Mouse (Mus musculus) forebrain, embryonic 11.5 days (tissue): ENCODE measurements around the gene Ssbp1. TPM values are rescaled to one million over a fixed set of nuclear protein-coding genes. Genes with fewer than 3 reads are reported as not detected.

Experiments
- ATAC-seq: fragments of 200-750 bp; cut with Nextera tagmentation; replicated peaks from 2 replicates; pipeline ENCODE4 v1.8.0; 2017; ENCODE audit warnings: moderate TSS enrichment; ENCODE audit not compliant: low FRiP score
- DNase-seq: peaks from one replicate; pipeline ENCODE4 v3.0.0-alpha.2; 2017; ENCODE audit warnings: low spot score
- H3K27ac ChIP-seq: fragments of 300-500 bp; sonication (generic); 2 replicates; pipeline ENCODE4 v1.5.1; 2014; ENCODE audit warnings: low read depth, low read length
- H3K27me3 ChIP-seq: fragments of 300-500 bp; sonication (generic); 2 replicates; pipeline ENCODE4 v1.6.1; 2014; ENCODE audit warnings: mild to moderate bottlenecking, low read length, mixed read lengths; ENCODE audit not compliant: control insufficient read depth, insufficient read depth
- H3K36me3 ChIP-seq: fragments of 300-500 bp; sonication (generic); 2 replicates; pipeline ENCODE4 v1.6.1; 2014; ENCODE audit warnings: mild to moderate bottlenecking, low read length, moderate library complexity, mixed read lengths; ENCODE audit not compliant: control insufficient read depth, insufficient read depth
- H3K4me1 ChIP-seq: fragments of 300-500 bp; sonication (generic); replicated peaks from 2 replicates; pipeline ENCODE4 v1.6.1; 2014; ENCODE audit warnings: low read length, mixed read lengths; ENCODE audit not compliant: control insufficient read depth, insufficient read depth
- H3K4me2 ChIP-seq: fragments of 300-500 bp; sonication (generic); 2 replicates; pipeline ENCODE4 v1.6.1; 2014; ENCODE audit warnings: low read depth, mild to moderate bottlenecking, low read length, moderate library complexity, mixed read lengths; ENCODE audit not compliant: severe bottlenecking
- H3K4me3 ChIP-seq: fragments of 300-500 bp; sonication (generic); 2 replicates; pipeline ENCODE4 v1.5.1; 2014; ENCODE audit warnings: low read depth, low read length
- H3K9ac ChIP-seq: fragments of 300-500 bp; sonication (generic); 2 replicates; pipeline ENCODE4 v1.6.1; 2014; ENCODE audit warnings: low read length
- H3K9me3 ChIP-seq: fragments of 300-500 bp; sonication (generic); 2 replicates; pipeline ENCODE4 v1.6.1; 2016; ENCODE audit warnings: low read length, mixed read lengths; ENCODE audit not compliant: control insufficient read depth
- WGBS: fragments of 180-500 bp; shearing (Covaris S2); extraction: QIAGEN DNeasy Blood & Tissue Kit; methylation state at CpG from one replicate; pipeline ENCODE4 v1.1.7; 2014; 5-methylcytosine and 5-hydroxymethylcytosine counted together
- polyA plus RNA-seq: library from polyadenylated mRNA; unstranded; fragments of >200 nt; fragmentation: Nextera tagmentation; extraction: Ambion mirVana; gene quantifications from 2 replicates; pipeline ENCODE4 v1.2.1, GENCODE M21; 2014

Ssbp1 gene
- polyA plus RNA-seq: 177 and 197 TPM in 2 replicates

DNA sequence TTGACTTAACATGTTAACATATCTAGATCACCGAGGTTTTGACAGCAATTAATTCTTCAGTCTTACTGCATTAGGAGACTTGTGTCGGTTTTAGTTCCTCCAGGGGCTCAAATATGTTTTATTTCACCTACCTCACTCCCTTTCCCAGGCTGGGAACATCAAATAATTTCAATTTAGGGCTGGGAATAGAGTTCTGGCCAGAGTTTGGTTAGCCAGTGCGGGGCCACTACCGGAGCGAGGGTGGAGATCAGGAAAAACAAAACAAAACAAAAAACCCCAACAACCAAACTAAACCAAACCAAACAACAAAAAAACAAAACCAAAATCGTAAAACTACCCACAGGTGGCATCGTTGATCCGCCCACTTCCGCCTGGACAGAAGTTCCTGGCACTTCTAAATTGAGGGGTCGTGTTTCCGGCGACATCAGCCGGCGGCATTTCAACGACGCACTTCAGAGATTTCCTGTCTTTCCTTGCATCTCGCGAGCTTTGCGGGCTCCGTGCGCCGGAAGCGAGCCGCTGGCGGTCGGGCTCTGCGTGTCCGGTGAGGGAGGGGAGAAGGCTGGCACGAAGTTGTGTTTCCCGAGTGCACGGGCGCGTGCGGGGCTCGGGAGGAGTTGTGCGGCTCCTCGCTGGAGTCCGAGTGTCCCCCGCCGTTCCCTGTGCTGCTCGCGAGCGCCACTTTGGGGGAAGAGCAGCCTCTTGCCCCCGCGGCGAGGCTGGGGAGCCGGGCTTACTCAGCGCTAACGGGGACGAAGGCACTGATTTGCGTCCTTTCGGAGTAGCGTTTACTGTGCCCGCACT, at the start of gene Ssbp1:
Gene Ssbp1 (plus strand): TSS at position 437 of the 804 bp plus-strand sequence.
- Histone ChIP-seq H3K4me2 (peak within 1 kb of the TSS; percentile 68), H3K9ac (peak within 1 kb of the TSS; percentile 90), H3K27ac (peak within 1 kb of the TSS; percentile 91), H3K9me3 (no peaks in the 10 kb centered on the region), H3K4me3 (peak within 1 kb of the TSS; percentile 64), H3K4me1 (peaks cover 3% of the 10 kb centered on the region; the same call in 1 of the 2 replicates), H3K36me3 (peaks cover 5% of the 10 kb centered on the region; the same call in 1 of the 2 replicates), H3K27me3 (no peaks in the 10 kb centered on the region)
- WGBS: under 1% methylated on average over 54 of the region's 54 CpGs
- DNase-seq (peak; percentile 96), ATAC-seq (peak; percentile 96)

DNA sequence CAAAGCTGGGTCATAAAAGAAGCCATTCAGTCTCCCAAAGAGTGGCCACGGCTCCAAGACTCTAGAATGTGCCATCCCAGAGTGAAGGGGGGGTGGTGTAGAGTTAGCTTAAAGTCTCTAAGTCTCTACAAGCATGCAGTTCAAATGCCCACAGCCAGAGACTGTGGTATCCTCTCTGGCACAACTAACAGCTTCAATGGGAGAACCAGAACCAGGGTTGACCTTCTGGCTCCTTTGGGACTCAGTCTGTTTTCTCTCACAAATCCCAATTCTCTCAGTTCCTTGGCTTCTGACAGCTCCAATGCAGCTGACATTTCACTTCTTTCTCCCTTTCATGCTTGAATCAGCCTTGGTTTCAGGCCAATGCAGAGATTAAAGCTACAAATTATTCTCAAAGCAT, 48.1 kb upstream of the Ssbp1 start:
- Histone ChIP-seq H3K9me3 (no peaks in the 10 kb centered on the region), H3K9ac (no peak overlapping the region), H3K4me3 (no peak overlapping the region), H3K27ac (no peak overlapping the region), H3K27me3 (no peaks in the 10 kb centered on the region), H3K36me3 (no peaks in the 10 kb centered on the region), H3K4me2 (no peak overlapping the region), H3K4me1 (no peaks in the 10 kb centered on the region)
- ATAC-seq: no peak
- WGBS: 95% methylated on average over 1 of the region's 1 CpGs
- DNase-seq: no peak

DNA sequence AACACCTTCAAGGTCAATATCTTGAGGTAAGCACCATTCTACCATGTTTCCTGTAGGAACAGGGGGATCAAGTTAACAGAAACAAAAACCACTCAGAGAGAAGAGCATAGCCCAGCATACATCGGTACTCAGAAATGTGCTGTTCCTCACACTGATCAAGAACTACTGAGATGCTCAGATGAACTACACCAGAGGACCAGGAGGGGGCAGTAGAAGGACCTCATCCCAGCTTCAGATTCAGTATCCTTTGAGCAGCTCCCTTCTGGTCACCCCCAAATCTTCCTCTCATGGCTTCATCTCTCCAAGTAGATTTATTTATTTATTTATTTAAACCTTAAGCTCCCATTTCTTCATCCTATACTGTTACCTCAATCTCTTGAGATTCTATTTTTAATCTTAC, 47.4 kb upstream of the Ssbp1 start:
- peak; percentile 60 for DNase-seq
- 48% methylated on average over 1 of the region's 1 CpGs for WGBS

DNA sequence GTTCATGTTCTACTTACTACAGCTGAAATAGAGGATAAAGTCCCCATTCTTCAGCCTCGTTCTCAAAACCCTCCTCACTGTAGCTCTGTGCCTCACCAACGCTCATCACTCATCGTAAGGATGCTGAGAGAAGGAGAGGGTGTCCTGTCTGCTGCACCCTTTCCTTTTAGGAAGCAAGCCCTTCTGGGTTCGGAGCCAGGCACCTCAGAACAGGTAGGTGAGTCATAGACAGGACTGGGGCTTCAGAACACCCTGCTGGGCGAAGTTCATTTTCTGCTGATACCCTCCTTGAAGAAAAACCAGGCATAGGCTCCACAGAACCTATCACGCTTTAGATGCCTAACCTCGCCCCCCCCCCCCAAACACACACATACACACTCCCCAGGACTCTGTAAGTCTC, 43.7 kb upstream of the Ssbp1 start:
- ATAC-seq: no peak
- H3K9me3 ChIP-seq: no peaks in the 10 kb centered on the region
- no peak overlapping the region for H3K4me2 ChIP-seq
- H3K27me3 ChIP-seq: no peaks in the 10 kb centered on the region
- WGBS: 86% methylated on average over 7 of the region's 7 CpGs
- no peak for DNase-seq
- no peak overlapping the region for H3K27ac ChIP-seq
- H3K36me3 ChIP-seq: no peaks in the 10 kb centered on the region
- H3K4me3 ChIP-seq: no peak overlapping the region
- H3K9ac ChIP-seq: no peak overlapping the region
- peaks cover 5% of the 10 kb centered on the region for H3K4me1 ChIP-seq

More for the DNA sequence above, 47.4 kb upstream of the Ssbp1 start:
- H3K9me3 ChIP-seq: no peaks in the 10 kb centered on the region
- H3K36me3 ChIP-seq: no peaks in the 10 kb centered on the region
- H3K4me2 ChIP-seq: no peak overlapping the region
- no peak overlapping the region for H3K9ac ChIP-seq
- H3K4me1 ChIP-seq: no peaks in the 10 kb centered on the region
- ATAC-seq: 0 out of 2 replicates have a peak, but pooled peaks have one; percentile 10
- no peaks in the 10 kb centered on the region for H3K27me3 ChIP-seq
- H3K27ac ChIP-seq: no peak overlapping the region
- no peak overlapping the region for H3K4me3 ChIP-seq

DNA sequence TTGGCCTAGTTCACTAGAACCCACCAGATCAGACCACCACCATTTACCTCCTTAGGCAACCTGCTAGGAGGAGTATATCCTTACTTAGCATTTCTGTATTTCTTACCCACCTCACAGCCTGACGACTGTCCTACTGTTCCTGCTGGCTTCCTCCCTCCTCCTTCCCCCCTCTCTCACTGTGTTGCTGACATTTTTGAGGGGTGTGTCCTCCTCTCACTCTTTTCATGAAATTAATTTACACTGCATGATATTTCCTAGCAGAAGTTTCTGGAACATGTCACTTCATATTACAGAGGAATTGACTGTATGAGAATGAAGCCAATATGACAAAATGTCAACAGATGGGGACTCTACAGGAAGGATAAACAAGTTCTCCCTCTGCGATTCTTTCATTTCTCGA, 42.5 kb upstream of the Ssbp1 start:
- no peak overlapping the region for H3K4me3 ChIP-seq
- no peak overlapping the region for H3K4me2 ChIP-seq
- peaks cover 5% of the 10 kb centered on the region for H3K4me1 ChIP-seq
- ATAC-seq (no peak), DNase-seq (no peak)
- H3K27me3 ChIP-seq: no peaks in the 10 kb centered on the region
- H3K36me3 ChIP-seq: no peaks in the 10 kb centered on the region
- no peak overlapping the region for H3K9ac ChIP-seq
- 76% methylated on average over 3 of the region's 3 CpGs for WGBS
- no peak overlapping the region for H3K27ac ChIP-seq
- no peaks in the 10 kb centered on the region for H3K9me3 ChIP-seq

DNA sequence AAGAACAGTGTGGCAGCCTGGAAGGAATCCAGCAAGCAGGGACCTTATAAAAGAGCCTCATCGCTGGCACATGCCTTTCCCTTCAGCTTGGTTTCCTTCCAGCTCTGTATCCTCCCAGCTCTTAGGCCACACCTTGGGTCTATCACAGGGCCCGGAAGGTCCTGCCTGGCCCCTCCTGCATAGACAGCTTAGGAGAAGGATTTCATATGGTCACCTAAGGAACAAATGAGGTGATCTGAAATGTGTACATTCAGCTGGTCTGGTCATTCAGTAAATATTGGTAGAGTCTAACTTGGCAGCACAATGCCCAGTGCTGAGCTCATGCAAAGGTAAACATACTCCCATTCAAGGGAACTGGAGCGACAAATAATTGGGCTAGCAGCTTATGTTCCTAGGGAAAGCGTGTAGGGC, 41.6 kb upstream of the Ssbp1 start:
- ATAC-seq (no peak), DNase-seq (no peak)
- H3K9me3 ChIP-seq: no peaks in the 10 kb centered on the region
- H3K27me3 ChIP-seq: no peaks in the 10 kb centered on the region
- peaks cover 5% of the 10 kb centered on the region for H3K4me1 ChIP-seq
- H3K27ac ChIP-seq: no peak overlapping the region
- no peaks in the 10 kb centered on the region for H3K36me3 ChIP-seq
- H3K4me3 ChIP-seq: no peak overlapping the region
- 60% methylated on average over 4 of the region's 4 CpGs for WGBS
- no peak overlapping the region for H3K4me2 ChIP-seq
- no peak overlapping the region for H3K9ac ChIP-seq

DNA sequence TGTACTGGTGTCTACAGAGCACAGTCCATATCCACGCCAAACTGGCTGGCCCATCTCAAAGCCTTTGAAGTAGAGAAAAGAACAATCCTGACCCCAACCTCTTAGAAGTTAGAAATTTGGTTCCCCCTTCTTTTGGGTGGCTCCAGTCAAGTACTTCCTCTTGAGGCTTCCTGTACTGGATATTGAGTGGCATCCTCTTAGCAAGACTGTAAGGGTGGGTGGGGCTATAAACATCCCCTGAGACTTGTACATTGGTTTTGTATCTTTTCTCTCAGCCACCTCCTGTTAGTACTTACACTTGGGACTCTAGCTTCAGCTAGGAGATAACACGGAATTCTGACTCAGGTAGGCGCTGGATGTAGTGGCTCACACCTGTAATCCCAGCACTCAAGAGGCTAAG, 40.9 kb upstream of the Ssbp1 start:
- H3K4me2 ChIP-seq: no peak overlapping the region
- peaks cover 5% of the 10 kb centered on the region for H3K4me1 ChIP-seq
- no peak for ATAC-seq
- H3K4me3 ChIP-seq: no peak overlapping the region
- H3K9ac ChIP-seq: no peak overlapping the region
- H3K9me3 ChIP-seq: no peaks in the 10 kb centered on the region
- H3K27me3 ChIP-seq: no peaks in the 10 kb centered on the region
- no peak for DNase-seq
- H3K27ac ChIP-seq: no peak overlapping the region
- WGBS: 84% methylated on average over 3 of the region's 3 CpGs
- no peaks in the 10 kb centered on the region for H3K36me3 ChIP-seq

DNA sequence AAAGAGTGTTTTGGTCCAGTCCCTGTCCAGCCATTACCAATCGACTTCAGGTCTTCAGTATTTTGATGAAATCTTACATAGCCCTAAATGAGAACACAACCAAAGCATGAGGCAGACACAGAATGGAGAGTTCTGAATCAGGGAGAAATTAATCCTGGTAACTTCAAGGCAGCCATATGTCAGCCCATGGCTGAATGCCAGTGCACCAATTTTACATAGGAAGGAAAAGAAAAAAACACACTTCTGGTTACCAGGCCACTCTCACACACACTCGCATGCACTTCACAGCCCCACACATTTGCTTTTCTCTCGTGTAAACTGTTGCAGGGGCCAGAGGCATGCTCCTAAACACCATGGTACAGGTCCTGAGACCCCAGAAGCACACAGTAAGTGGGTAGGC, 40.3 kb upstream of the Ssbp1 start:
- ATAC-seq: no peak

DNA sequence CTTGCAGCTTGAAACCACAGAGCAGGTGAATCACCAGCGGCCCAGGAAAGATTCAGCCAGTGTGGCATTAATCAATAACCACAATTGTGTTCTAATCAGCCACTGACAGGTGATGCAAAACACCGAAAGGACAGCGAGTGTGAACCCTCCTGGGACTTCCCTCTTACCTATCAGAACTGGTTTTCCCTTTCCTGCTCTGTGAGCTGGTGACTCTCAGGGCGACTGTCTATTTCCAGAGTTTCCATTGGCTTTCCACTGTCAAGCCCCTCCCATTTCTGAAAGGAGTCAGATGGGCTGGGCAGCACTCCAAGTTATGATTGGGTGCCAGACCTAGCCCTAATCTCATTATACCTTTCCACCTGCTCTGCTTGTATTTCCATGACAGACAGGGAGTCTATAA, 39.8 kb upstream of the Ssbp1 start:
- no peak overlapping the region for H3K4me2 ChIP-seq
- no peak overlapping the region for H3K4me3 ChIP-seq
- no peaks in the 10 kb centered on the region for H3K27me3 ChIP-seq
- no peaks in the 10 kb centered on the region for H3K36me3 ChIP-seq
- H3K9me3 ChIP-seq: no peaks in the 10 kb centered on the region
- peaks cover 5% of the 10 kb centered on the region for H3K4me1 ChIP-seq
- no peak for DNase-seq
- H3K27ac ChIP-seq: no peak overlapping the region
- WGBS: 61% methylated on average over 4 of the region's 4 CpGs
- no peak for ATAC-seq
- no peak overlapping the region for H3K9ac ChIP-seq

More for the DNA sequence above, 40.3 kb upstream of the Ssbp1 start:
- no peaks in the 10 kb centered on the region for H3K36me3 ChIP-seq
- no peak overlapping the region for H3K4me2 ChIP-seq
- WGBS: 86% methylated on average over 3 of the region's 3 CpGs
- H3K9me3 ChIP-seq: no peaks in the 10 kb centered on the region
- H3K4me3 ChIP-seq: no peak overlapping the region
- no peak for DNase-seq
- no peaks in the 10 kb centered on the region for H3K27me3 ChIP-seq
- peaks cover 5% of the 10 kb centered on the region for H3K4me1 ChIP-seq
- no peak overlapping the region for H3K9ac ChIP-seq
- H3K27ac ChIP-seq: no peak overlapping the region
